Mouse (Mus musculus) gastrocnemius, adult 2 months (tissue): Measurements from ENCODE around the gene Pitpnm1. TPM values are rescaled to one million over a fixed set of nuclear protein-coding genes. Genes with fewer than 3 reads are reported as not detected.

ENCODE experiments used
- DNase-seq: peaks from one replicate; pipeline ENCODE4 v3.0.0; 2022
- H3K27ac ChIP-seq: fragments of 200-600 bp; 2 replicates; pipeline ENCODE4 v1.8.1; 2022; ENCODE audit warnings: mild to moderate bottlenecking
- H3K4me3 ChIP-seq: fragments of 200-600 bp; 2 replicates; pipeline ENCODE4 v1.8.1; 2022; ENCODE audit warnings: mild to moderate bottlenecking, moderate library complexity
- CTCF ChIP-seq: fragments of 200-600 bp; IDR thresholded peaks from 2 replicates; pipeline ENCODE4 v1.8.1; 2022; ENCODE audit warnings: antibody characterized with exemption, mild to moderate bottlenecking, moderate library complexity
- intact Hi-C: fragments of 180-260 bp; cut with DNase I; formaldehyde crosslinking; loops from one replicate; pipeline ENCODE4 v1.15.1; 2025
- total RNA-seq, 2 experiments: library from RNA; stranded (reverse); gene quantifications; 2 replicates each; pipeline ENCODE4 v1.2.3; 2021

Pitpnm1 gene
- total RNA-seq, 2 experiments from 2014 or later: 2.3 to 2.5 TPM

GRCm38 (mm10) chr19:4072706-4073424, 26.9 kb upstream of the Pitpnm1 start:
- no peak for DNase-seq
- intact Hi-C loops: no loop called here
- Histone ChIP-seq H3K27ac (no peak overlapping the region), H3K4me3 (no peak overlapping the region)
- no peak for TF ChIP-seq CTCF

GRCm38 (mm10) chr19:4075531-4075930, 24.3 kb upstream of the Pitpnm1 start:
- Histone ChIP-seq H3K27ac (no peak overlapping the region), H3K4me3 (no peak overlapping the region)
- no peak for DNase-seq
- no peak for TF ChIP-seq CTCF
- intact Hi-C loops: no loop called here

- intact Hi-C loops: no loop called here
- no peak for TF ChIP-seq CTCF
- Histone ChIP-seq H3K27ac (no peak overlapping the region), H3K4me3 (no peak overlapping the region)
- no peak for DNase-seq
Measured at GRCm38 (mm10) chr19:4079594-4079993, 20.2 kb upstream of the Pitpnm1 start.

- intact Hi-C loops: no loop called here
- H3K27ac ChIP-seq: no peak overlapping the region
- TF ChIP-seq CTCF: peak; percentile 9; the same call in 1 of the 2 replicates
- no peak overlapping the region for H3K4me3 ChIP-seq
- DNase-seq: no peak
Measured at GRCm38 (mm10) chr19:4080511-4081009, 19.2 kb upstream of the Pitpnm1 start.

- DNase-seq: no peak
- intact Hi-C loops: no loop called here
- Histone ChIP-seq H3K4me3 (no peak within 1 kb of the TSS), H3K27ac (no peak within 1 kb of the TSS)
- no peak for TF ChIP-seq CTCF
Measured at GRCm38 (mm10) chr19:4081394-4081793, 18.4 kb upstream of the Pitpnm1 start, which contains the start of gene Cabp2. TSS of gene Cabp2 (plus strand) at chr19:4081578.

- no peak for DNase-seq
- Histone ChIP-seq H3K4me3 (no peak overlapping the region), H3K27ac (no peak overlapping the region)
- intact Hi-C loops: no loop called here
- no peak for TF ChIP-seq CTCF
Measured at GRCm38 (mm10) chr19:4082219-4082965, 17.4 kb upstream of the Pitpnm1 start.

GRCm38 (mm10) chr19:4083316-4083715, 16.5 kb upstream of the Pitpnm1 start:
- no peak for DNase-seq
- no peak for TF ChIP-seq CTCF
- intact Hi-C loops: no loop called here

GRCm38 (mm10) chr19:4083826-4084225, 16.0 kb upstream of the Pitpnm1 start:
- intact Hi-C loops: no loop called here
- DNase-seq: no peak
- H3K27ac ChIP-seq: no peak overlapping the region
- no peak for TF ChIP-seq CTCF
- H3K4me3 ChIP-seq: no peak overlapping the region

More at GRCm38 (mm10) chr19:4083316-4083715, 16.5 kb upstream of the Pitpnm1 start:
- no peak overlapping the region for H3K4me3 ChIP-seq
- no peak overlapping the region for H3K27ac ChIP-seq

- intact Hi-C loops: no loop called here
- DNase-seq: no peak
- Histone ChIP-seq H3K27ac (no peak overlapping the region), H3K4me3 (no peak overlapping the region)
- peak; percentile 41 for TF ChIP-seq CTCF
Measured at GRCm38 (mm10) chr19:4084984-4085383, 14.8 kb upstream of the Pitpnm1 start.

- intact Hi-C loops: no loop called here
- no peak for TF ChIP-seq CTCF
- DNase-seq: no peak
- H3K27ac ChIP-seq: no peak overlapping the region
- H3K4me3 ChIP-seq: no peak overlapping the region
Measured at GRCm38 (mm10) chr19:4086156-4086555, 13.6 kb upstream of the Pitpnm1 start.

GRCm38 (mm10) chr19:4087090-4087489, 12.7 kb upstream of the Pitpnm1 start:
- no peak for TF ChIP-seq CTCF
- no peak for DNase-seq
- intact Hi-C loops: no loop called here
- H3K4me3 ChIP-seq: no peak overlapping the region
- no peak overlapping the region for H3K27ac ChIP-seq

GRCm38 (mm10) chr19:4088146-4088545, 11.7 kb upstream of the Pitpnm1 start:
- Histone ChIP-seq H3K27ac (no peak overlapping the region), H3K4me3 (no peak overlapping the region)
- no peak for TF ChIP-seq CTCF
- DNase-seq: no peak
- intact Hi-C loops: no loop called here

GRCm38 (mm10) chr19:4089128-4089527, 10.7 kb upstream of the Pitpnm1 start:
- Histone ChIP-seq H3K27ac (no peak overlapping the region), H3K4me3 (no peak overlapping the region)
- DNase-seq: no peak
- intact Hi-C loops: no loop called here
- no peak for TF ChIP-seq CTCF
